Mouse (Mus musculus) midbrain, postnatal 0 days (tissue): ENCODE measurements at regions not wholly inside any gene's neighbourhood (a gene's known extent, or its start where the extent isn't known, plus 50 kb on each side); places are given as distances from the start of the nearest gene placed in this dataset.
A peak's percentile ranks its signal among the peaks of the same experiment; 100 is the strongest.

Experiments
- ATAC-seq: fragments of 200-750 bp; cut with Nextera tagmentation; 2 replicates; pipeline ENCODE4 v1.8.0; 2017; ENCODE audit warnings: moderate number of reproducible peaks, mild to moderate bottlenecking, moderate TSS enrichment, moderate library complexity; ENCODE audit not compliant: low FRiP score
- DNase-seq: peaks from one replicate; pipeline ENCODE4 v3.0.0-alpha.2; 2015; ENCODE audit warnings: low spot score
- H3K27ac ChIP-seq: fragments of 300-500 bp; sonication (generic); 2 replicates; pipeline ENCODE4 v1.5.1; 2014; ENCODE audit warnings: low read depth, mild to moderate bottlenecking, low read length, mixed read lengths
- H3K27me3 ChIP-seq: fragments of 300-500 bp; sonication (generic); 2 replicates; pipeline ENCODE4 v1.6.1; 2014; ENCODE audit warnings: low read length, control low read depth, mixed read lengths; ENCODE audit not compliant: insufficient read depth
- H3K36me3 ChIP-seq: fragments of 300-500 bp; sonication (generic); 2 replicates; pipeline ENCODE4 v1.6.1; 2014; ENCODE audit warnings: low read length, control low read depth, mixed read lengths; ENCODE audit not compliant: insufficient read depth
- H3K4me1 ChIP-seq: fragments of 300-500 bp; sonication (generic); 2 replicates; pipeline ENCODE4 v1.6.1; 2014; ENCODE audit warnings: mild to moderate bottlenecking, control low read depth, antibody characterized with exemption, low read length, mixed read lengths; ENCODE audit not compliant: insufficient read depth
- H3K4me2 ChIP-seq: fragments of 300-500 bp; sonication (generic); 2 replicates; pipeline ENCODE4 v1.6.1; 2014; ENCODE audit warnings: low read depth, mild to moderate bottlenecking, low read length, mixed read lengths; ENCODE audit not compliant: poor library complexity, severe bottlenecking
- H3K4me3 ChIP-seq: fragments of 300-500 bp; sonication (generic); 2 replicates; pipeline ENCODE4 v1.5.1; 2014; ENCODE audit warnings: low read depth, mild to moderate bottlenecking, low read length, moderate library complexity
- H3K9ac ChIP-seq: fragments of 300-500 bp; sonication (generic); replicated peaks from 2 replicates; pipeline ENCODE4 v1.6.1; 2014; ENCODE audit warnings: mild to moderate bottlenecking, low read length, moderate library complexity, mixed read lengths; ENCODE audit not compliant: poor library complexity, severe bottlenecking
- H3K9me3 ChIP-seq: fragments of 300-500 bp; sonication (generic); 2 replicates; pipeline ENCODE4 v1.6.1; 2016; ENCODE audit warnings: low read length, control low read depth
- CTCF ChIP-seq: IDR thresholded peaks from 2 replicates; pipeline ENCODE4 v1.5.1; 2016; ENCODE audit warnings: antibody characterized with exemption, mild to moderate bottlenecking
- WGBS: fragments of 180-500 bp; shearing (Covaris S2); extraction: QIAGEN DNeasy Blood & Tissue Kit; methylation state at CpG from one replicate; pipeline ENCODE4 v1.1.7; 2014; 5-methylcytosine and 5-hydroxymethylcytosine counted together

- Histone ChIP-seq H3K27ac (no peak overlapping the region), H3K4me3 (no peak overlapping the region), H3K36me3 (no peaks in the 10 kb centered on the region), H3K9me3 (no peaks in the 10 kb centered on the region), H3K4me2 (no peak overlapping the region), H3K9ac (no peak overlapping the region), H3K27me3 (no peaks in the 10 kb centered on the region), H3K4me1 (no peaks in the 10 kb centered on the region)
- ATAC-seq (no peak), DNase-seq (peak; percentile 48)
- WGBS: 39% methylated on average over 2 of the region's 2 CpGs
- no peak for TF ChIP-seq CTCF
These were observed 108.7 kb upstream of the Fam216b start for GRCm38 (mm10) chr14:78197483-78197882.

- H3K4me1 ChIP-seq: no peaks in the 10 kb centered on the region
- no peak for TF ChIP-seq CTCF
- ATAC-seq (no peak), DNase-seq (peak; percentile 20)
- no peak overlapping the region for H3K4me2 ChIP-seq
- no peaks in the 10 kb centered on the region for H3K27me3 ChIP-seq
- no peak overlapping the region for H3K9ac ChIP-seq
- 45% methylated on average over 6 of the region's 6 CpGs for WGBS
- no peak overlapping the region for H3K4me3 ChIP-seq
- no peaks in the 10 kb centered on the region for H3K9me3 ChIP-seq
- no peaks in the 10 kb centered on the region for H3K36me3 ChIP-seq
- no peak overlapping the region for H3K27ac ChIP-seq
These were observed 90.8 kb upstream of the Fam216b start for GRCm38 (mm10) chr14:78179576-78179975.

- H3K4me2 ChIP-seq: no peak overlapping the region
- no peak for DNase-seq
- no peak overlapping the region for H3K27ac ChIP-seq
- no peak for TF ChIP-seq CTCF
- H3K9me3 ChIP-seq: no peaks in the 10 kb centered on the region
- H3K4me3 ChIP-seq: no peak overlapping the region
- H3K9ac ChIP-seq: no peak overlapping the region
- H3K36me3 ChIP-seq: no peaks in the 10 kb centered on the region
- no peaks in the 10 kb centered on the region for H3K4me1 ChIP-seq
- ATAC-seq: no peak
- 97% methylated on average over 2 of the region's 2 CpGs for WGBS
- no peaks in the 10 kb centered on the region for H3K27me3 ChIP-seq
These were observed 84.6 kb upstream of the Fam216b start for GRCm38 (mm10) chr14:78173451-78173850.

GRCm38 (mm10) chr14:78172956-78173355 is 84.1 kb upstream of the Fam216b start:
- no peak for TF ChIP-seq CTCF
- Histone ChIP-seq H3K4me3 (no peak overlapping the region), H3K9ac (no peak overlapping the region), H3K4me2 (no peak overlapping the region), H3K27ac (no peak overlapping the region), H3K27me3 (no peaks in the 10 kb centered on the region), H3K9me3 (no peaks in the 10 kb centered on the region), H3K36me3 (no peaks in the 10 kb centered on the region), H3K4me1 (no peaks in the 10 kb centered on the region)
- DNase-seq (no peak), ATAC-seq (no peak)
- WGBS: 65% methylated on average over 1 of the region's 1 CpGs

GRCm38 (mm10) chr14:78160819-78161218 is 72.0 kb upstream of the Fam216b start:
- ATAC-seq: no peak
- no peak for TF ChIP-seq CTCF
- Histone ChIP-seq H3K27ac (no peak overlapping the region), H3K36me3 (no peaks in the 10 kb centered on the region), H3K9me3 (no peaks in the 10 kb centered on the region), H3K4me1 (no peaks in the 10 kb centered on the region), H3K4me3 (no peak overlapping the region), H3K4me2 (no peak overlapping the region), H3K9ac (no peak overlapping the region), H3K27me3 (no peaks in the 10 kb centered on the region)
- 92% methylated on average over 3 of the region's 3 CpGs for WGBS
- DNase-seq: no peak

- no peak for ATAC-seq
- 89% methylated on average over 7 of the region's 7 CpGs for WGBS
These were observed 70.8 kb upstream of the Fam216b start for GRCm38 (mm10) chr14:78159567-78159966.

GRCm38 (mm10) chr14:78157660-78158059 is 68.9 kb upstream of the Fam216b start:
- TF ChIP-seq CTCF: no peak
- H3K36me3 ChIP-seq: no peaks in the 10 kb centered on the region
- DNase-seq (no peak), ATAC-seq (no peak)
- no peak overlapping the region for H3K27ac ChIP-seq
- no peak overlapping the region for H3K4me2 ChIP-seq
- H3K4me3 ChIP-seq: no peak overlapping the region
- H3K4me1 ChIP-seq: no peaks in the 10 kb centered on the region
- 77% methylated on average over 2 of the region's 2 CpGs for WGBS
- H3K27me3 ChIP-seq: no peaks in the 10 kb centered on the region
- H3K9ac ChIP-seq: no peak overlapping the region
- H3K9me3 ChIP-seq: no peaks in the 10 kb centered on the region

More at GRCm38 (mm10) chr14:78159567-78159966, 70.8 kb upstream of the Fam216b start:
- Histone ChIP-seq H3K4me1 (no peaks in the 10 kb centered on the region), H3K9ac (no peak overlapping the region), H3K27ac (no peak overlapping the region), H3K4me3 (no peak overlapping the region), H3K27me3 (no peaks in the 10 kb centered on the region), H3K9me3 (no peaks in the 10 kb centered on the region), H3K4me2 (no peak overlapping the region), H3K36me3 (no peaks in the 10 kb centered on the region)
- TF ChIP-seq CTCF: no peak
- no peak for DNase-seq
